Mouse (Mus musculus) MN1 (cell line): ENCODE measurements around the gene Olfr713.

Experiments
- DNase-seq: peaks from one replicate; pipeline ENCODE4 v3.0.0-alpha.2; 2016; ENCODE audit warnings: low spot score

Olfr713 gene

GRCm38 (mm10) chr7:107030874-107031273, at the start of gene Olfr713:
TSS of gene Olfr713 (plus strand) at chr7:107031174.
- DNase-seq, result no peak

- no peak for DNase-seq
Measured at GRCm38 (mm10) chr7:106985236-106985635, 45.7 kb upstream of the Olfr713 start.

GRCm38 (mm10) chr7:107000798-107001197, 30.2 kb upstream of the Olfr713 start:
- DNase-seq, result no peak

- DNase-seq, result no peak
Measured at GRCm38 (mm10) chr7:107004169-107004568, 26.8 kb upstream of the Olfr713 start.

GRCm38 (mm10) chr7:107005972-107006371, 25.0 kb upstream of the Olfr713 start, which contains the start of gene Olfr2:
TSS of gene Olfr2 (minus strand) at chr7:107006072.
- DNase-seq, result no peak

GRCm38 (mm10) chr7:107039934-107040563, 9.1 kb downstream of the Olfr713 start:
- no peak for DNase-seq

GRCm38 (mm10) chr7:107043136-107043535, 12.2 kb downstream of the Olfr713 start:
- no peak for DNase-seq

- DNase-seq, result no peak
Measured at GRCm38 (mm10) chr7:107044407-107044806, 13.4 kb downstream of the Olfr713 start.

- DNase-seq, result peak; percentile 63
Measured at GRCm38 (mm10) chr7:107045833-107046232, 14.9 kb downstream of the Olfr713 start.

- DNase-seq, result no peak
Measured at GRCm38 (mm10) chr7:107047578-107047977, 16.6 kb downstream of the Olfr713 start.

GRCm38 (mm10) chr7:107070681-107071080, 39.7 kb downstream of the Olfr713 start, which contains the start of gene Olfr714:
TSS of gene Olfr714 (plus strand) at chr7:107070981.
- DNase-seq, result no peak
